Mouse (Mus musculus) ZHBTc4 (cell line): ENCODE results near the gene Abcb6.

ENCODE experiments used
- DNase-seq: peaks from one replicate; pipeline ENCODE4 v3.0.0-alpha.2; 2011; ENCODE audit warnings: low read depth, low spot score

Gene Abcb6

DNA sequence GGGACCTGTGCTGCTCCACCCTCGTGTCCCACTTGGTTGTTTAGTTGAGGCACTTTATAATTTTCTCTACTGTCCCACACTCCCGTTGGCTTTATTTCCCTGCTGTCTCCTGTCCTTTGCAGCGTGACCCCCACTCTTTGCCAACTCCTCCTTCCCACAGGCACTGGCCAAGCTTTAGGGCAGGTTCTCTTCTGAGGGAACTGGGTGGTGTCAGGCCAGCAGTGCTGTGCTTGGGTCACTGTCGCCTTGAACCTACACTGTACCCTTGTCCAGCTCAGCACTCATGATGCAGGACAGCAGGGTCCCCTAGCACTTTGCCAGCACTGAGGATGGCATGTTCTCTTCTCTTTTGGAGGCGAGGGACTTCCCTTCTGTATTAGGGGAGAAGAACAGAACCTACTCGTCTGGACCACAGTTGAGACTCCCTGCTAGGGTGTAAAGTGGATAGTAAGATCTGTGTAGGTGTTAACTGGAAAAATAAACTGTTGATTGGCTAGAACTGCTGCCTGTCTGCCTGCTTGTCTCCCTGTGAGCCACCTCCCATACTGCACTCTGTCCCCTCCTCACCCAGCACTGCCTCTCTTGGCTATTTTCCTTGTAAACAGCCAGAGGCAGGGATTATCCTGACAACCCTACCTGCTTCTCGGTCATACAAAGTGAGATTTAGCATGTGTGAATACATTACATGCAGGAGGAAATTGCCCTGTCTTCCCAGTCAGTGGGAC, 32.6 kb downstream of the Abcb6 start:
- DNase-seq = no peak

DNA sequence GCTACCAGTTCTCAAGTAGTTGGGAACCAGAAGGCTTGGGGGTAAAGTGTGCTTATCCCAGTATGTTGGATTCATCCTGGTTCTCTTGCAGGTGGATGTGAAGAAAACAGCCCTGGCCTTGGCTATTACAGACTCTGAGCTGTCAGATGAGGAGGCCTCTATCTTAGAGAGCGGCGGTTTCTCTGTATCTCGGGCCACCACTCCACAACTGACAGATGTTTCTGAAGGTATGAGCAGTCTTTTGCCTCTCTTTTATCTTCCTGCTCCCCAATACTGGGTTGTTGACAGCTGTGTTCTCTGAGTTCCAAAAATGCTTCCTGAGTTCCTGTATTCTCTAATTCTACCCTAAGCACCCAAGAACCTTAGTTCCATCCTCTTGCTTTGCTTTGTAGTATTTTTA, 34.6 kb downstream of the Abcb6 start:
- no peak for DNase-seq

DNA sequence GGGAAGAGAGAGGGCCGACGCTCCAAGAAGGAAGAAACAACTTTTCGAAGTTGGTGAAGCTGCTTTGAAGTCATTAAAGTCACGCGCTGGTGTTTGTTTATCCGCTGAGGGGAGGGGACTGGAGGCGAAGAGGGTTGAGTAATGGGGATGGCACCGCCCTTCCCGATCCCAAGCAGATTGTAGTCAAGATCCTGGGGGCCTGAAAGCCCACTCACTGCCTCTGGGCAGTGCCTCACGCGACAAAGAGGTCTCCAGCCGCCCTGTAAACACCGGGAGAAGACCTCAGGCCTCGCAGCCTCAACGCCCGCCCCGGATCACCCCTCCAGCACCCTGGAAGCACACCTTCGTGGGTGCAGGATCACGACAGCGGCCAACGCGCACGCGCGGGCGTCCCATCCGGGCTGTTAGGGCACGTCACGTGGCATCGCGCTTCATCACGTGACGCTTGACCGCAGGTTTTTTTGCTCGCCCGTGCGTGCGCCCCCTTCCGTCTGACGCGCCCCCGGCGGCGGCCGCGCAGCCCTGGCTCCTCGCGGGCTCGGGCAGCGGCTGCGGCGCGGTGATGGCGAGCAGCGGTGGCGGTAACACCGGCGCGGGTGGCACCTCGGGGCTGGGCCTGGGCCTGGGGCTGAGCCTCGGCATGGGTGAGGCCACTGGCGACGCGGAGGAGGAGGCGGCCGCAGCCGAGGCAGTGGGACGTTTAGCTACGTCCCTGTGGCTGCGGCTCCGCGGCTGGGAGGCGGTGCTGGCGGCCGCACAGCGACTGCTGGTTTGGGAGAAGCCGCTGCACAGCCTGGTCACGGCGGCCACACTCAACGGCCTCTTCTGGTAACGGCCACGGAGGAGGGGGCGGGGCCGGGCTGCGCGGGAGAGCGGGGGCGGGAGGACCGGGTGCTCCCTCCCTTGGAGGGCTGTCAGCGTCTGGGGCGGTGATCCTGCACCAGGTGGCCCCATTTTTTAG, 37.6 kb downstream of the Abcb6 start, which contains the start of the genes Cnppd1 and Retreg2:
TSS of gene Cnppd1 (minus strand) at position 411 of the 961 bp plus-strand sequence.
TSS of gene Retreg2 (plus strand) at position 478 of the 961 bp plus-strand sequence.
- peak; percentile 97 for DNase-seq

DNA sequence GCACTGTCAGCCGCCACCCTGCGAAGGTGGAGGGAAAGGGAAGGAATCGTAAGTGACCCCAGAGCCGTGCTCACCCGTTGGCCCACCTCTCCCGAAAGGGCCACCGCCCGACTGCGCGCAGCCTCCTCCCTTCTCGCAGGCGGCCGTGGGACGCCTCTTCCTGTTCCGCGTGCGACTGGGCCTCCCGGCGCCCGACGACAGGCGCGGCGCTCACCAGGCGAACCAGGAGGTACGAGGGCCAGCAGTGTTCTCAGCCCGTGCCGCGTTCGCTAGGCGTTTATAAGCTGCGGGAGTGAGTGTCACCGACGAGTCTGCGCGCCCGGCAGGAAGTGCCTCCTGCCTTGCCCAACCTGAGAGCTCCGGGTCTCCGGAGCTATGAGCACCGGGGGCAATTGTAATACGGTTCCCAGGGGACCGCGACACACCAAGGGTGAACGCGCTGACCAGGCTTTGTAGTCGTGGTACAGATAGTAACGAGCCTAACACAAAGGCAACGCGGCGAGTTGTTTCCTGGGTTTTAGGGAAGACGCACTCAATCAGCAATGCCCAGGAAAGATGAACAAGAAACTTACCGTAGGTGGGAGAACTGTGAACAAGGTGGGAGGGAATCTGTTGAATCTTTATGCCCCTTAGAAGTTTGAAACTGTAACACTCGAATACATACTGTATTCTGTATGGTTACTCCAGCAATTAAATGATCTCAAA, 38.6 kb downstream of the Abcb6 start:
- peak; percentile 61 for DNase-seq

DNA sequence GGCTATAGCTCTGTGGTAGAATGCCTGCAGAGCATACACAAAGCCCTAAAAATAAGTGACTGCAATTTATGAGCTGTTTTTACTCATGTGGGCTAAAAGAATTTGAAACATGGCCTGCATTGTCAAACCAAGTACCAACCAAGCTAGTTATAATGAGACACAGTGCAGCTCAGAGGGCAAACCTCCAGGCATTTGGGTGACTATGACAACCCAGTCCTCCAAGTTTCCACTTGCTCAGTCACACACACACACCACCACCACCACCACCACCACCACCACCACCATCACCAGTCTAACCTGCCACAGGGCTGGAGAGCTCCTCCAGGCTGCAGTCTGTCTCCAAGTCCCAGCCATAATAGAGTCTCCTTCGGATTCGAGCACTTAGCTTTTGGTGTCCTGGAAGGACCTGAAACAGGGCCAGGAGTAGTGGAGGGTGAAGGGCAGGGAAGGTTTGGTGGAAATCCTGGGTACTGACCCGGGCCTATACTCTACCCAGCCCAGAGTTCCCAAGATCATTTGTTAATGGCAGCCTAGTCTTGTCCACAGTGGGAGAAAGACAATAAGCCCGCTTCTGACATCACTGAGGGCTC, 39.5 kb downstream of the Abcb6 start:
- no peak for DNase-seq

DNA sequence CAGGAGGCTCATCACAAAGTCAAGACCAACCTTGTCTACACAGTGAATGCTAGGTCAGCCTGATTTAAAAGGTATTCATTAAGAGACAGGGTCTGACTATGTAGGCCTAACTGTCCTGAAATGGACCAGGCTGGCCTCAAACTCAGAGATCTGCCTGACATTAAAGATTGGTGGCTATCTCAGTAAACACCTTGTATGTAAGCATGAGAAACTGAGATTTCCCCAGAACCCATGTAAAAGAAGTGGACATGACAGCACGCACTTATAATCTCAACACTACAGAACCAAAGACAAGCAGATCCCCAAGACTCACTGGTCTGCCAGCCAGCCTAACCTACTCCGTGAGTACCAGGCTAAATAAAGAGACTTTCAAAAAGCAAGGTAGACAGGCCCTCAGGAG, 41.7 kb downstream of the Abcb6 start:
- DNase-seq = no peak

DNA sequence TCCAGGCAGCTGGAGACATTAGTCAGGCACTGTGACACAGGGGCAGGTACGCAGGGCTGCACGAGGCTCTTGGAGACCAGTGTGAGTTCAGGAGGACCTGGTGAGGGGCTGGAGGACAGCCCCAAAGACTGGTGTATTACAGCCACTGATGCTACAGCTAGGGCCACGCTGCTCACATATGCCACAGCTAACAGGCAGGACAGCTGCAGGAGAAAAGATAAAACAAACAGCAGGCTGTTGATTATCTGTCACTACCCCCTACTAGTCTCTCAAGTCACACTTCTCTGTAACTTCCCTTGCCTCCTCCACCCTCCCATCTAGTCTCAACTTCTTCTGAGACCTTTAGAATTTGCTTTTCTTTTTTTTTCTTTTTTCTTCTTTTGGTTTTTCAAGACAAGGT, 43.5 kb downstream of the Abcb6 start:
- DNase-seq = no peak

DNA sequence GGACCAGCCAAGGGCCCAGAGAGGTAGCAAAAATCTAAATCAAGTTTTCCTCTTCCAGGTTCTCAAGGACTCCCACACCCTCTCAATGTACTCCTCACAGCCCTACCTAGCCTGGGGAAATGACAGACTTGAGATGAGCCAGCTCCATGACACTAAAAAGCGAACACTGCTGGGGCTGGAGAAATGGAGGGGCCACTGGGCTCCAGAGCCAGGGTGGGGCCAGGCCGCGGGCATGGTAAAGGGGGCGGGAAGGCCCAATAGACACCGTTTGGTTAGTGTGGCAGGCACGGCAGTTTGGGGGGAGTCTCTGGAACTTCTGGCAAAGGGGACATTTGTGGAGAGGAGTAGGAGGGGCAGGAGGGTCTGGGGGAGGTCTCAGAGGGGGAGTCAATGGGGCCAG, 43.9 kb downstream of the Abcb6 start:
- DNase-seq = no peak

DNA sequence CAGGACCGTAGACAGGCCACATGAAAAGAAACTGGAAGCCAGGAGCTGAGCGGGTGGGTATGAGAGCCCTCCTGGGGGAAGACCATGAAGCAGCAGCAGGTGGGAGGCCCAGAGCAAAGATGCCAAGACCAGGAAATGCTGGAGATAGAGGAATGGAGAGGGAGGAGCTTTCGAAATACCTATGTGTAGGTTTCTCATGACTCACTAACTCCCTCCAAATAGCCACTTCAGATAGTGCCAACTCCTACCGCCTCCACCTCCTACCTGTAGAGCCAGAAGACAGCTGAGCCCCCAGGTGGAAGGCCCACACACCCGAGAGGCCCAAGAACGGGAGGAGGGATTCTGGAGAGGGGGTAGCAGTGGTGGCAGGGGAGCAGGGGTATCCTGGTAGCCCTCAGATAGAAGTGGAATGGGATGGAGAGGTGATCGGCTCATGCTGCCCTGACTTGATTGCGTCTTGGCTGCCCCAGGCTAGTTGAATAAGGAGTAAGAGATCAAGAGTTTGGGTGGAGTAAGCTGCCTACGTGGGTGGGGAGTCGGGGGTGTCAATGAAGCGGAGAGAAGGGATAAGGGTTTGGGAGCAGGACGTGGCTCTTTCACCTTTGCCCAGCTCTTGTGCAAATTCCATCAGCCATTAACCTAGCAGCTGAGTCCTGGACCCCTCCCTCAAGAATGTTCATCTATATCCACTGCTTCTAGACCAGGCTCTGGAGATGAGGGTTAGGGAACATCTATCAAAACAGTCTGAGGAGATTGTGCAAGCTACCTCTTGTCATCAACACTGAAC, 46.6 kb downstream of the Abcb6 start, which contains the start of gene Slc23a3:
TSS of gene Slc23a3 (minus strand) at position 470 of the 787 bp plus-strand sequence.
- DNase-seq = no peak

DNA sequence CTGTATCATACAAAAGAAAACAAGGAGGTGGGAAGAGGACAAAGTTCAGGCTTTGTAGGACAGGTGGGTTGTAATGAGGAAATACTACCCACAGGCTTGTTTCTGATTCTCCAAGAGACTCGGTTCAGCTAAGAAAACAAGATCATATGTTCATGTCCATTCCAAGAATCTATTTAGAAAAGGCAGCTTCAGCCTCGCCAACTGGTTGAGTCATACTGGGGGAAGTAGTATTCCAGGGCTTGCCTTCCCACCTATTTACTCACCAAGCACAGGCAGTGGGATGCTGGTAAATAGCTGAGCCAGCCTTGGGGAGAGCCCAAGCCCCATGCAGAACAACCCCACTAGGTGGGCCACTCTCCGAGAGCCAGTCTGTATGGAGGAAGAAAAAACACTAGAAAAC, 51.6 kb downstream of the Abcb6 start:
- no peak for DNase-seq

DNA sequence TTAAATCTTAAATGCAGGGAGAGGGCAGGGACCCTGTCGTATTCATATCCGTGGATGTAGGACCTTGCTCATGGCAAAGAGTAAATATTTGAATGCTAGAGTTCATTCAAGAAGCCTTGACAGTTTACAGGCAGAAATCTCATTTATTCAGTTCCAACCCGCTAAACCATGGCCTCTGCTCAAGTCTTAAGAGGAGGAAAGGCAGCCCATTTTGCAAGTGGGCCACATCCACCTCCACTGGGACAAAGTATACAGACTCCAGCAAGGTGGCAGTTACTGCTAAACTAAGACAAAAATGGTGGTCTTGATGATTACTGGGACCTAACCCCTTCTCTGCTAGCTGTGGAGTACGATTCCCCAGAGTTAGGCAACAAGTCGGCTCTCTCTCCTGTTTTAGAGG, 54.8 kb downstream of the Abcb6 start:
- no peak for DNase-seq

DNA sequence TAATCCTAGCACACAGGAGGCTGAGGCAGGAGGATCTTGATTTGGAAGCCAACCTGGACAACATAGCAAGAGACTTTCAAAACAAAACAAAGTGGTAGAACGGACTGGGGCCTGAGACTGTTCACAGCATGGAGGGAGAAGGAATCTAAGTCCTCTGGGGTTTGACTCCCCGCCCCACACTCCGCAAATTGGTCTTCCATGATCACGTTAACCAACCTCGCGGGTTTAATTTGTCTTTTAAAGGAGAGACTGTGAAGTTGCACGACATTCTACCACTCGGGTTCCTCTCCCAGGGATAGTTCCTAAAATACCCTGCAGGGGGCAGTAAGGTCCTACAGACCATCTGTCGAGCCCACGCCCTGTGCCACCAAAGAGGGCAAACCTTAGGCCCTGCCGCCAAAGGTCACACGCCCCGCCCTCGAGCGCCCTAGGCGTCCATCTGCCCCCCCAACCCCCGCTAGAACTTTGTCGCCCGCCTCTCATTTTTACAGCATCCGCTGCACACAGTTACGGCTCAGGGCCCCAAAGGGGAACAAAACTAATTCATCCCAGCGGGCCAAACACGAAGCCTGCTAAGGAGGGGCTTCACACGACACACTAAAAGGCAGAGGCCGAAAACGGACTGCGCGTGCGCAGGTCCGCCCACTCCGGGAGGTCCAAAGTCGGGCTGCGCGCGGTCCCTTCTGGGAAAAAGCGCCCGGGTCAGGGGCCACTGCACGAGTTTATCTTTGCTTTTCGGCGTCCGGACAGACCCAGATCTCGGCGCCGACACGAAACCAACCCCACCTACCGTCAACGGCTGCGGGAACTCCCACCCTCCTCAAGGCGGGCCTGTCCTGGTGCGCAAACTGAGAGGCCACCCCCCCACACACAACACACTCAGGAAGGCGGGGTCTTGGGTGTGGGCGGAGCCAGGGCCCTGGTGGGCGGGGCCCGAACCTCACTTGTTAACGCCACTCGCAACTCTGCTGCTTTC, 55.6 kb downstream of the Abcb6 start, which contains the start of gene Nhej1:
TSS of gene Nhej1 (minus strand) at position 855 of the 976 bp plus-strand sequence.
- peak; percentile 99 for DNase-seq

DNA sequence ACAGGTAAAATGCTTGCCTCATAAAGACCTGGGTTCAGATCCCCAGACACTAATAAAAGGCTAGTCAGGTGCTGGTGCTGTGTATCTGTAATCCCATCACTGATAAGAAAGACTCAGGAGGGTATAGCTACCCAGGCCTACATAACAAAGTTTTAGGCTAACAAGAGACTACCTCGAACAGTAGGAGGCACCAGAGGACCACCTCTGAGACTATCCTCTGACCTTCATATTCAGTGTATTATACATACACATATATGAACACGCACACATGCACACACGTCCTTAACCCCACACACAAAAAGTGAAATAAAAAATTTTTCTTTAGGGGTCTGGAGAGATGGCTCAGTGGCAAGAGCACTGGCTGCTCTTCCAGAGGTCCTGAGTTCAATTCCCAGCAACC, 58.0 kb downstream of the Abcb6 start:
- DNase-seq = no peak
